Mouse (Mus musculus) liver, embryonic 14.5 days (tissue): ENCODE results near the gene Myog. TPM values are rescaled to one million over a fixed set of nuclear protein-coding genes. Genes with fewer than 3 reads are reported as not detected.
A peak's percentile ranks its signal among the peaks of the same experiment; 100 is the strongest.
"Not testable (repeated sequence)": the region's sequence is repeated elsewhere in the genome, so short reads cannot be mapped to it uniquely, and the experiment has no call there.

Source experiments
- ATAC-seq: fragments of 200-750 bp; cut with Nextera tagmentation; 2 replicates; pipeline ENCODE4 v1.8.0; 2017; ENCODE audit warnings: moderate number of reproducible peaks, mild to moderate bottlenecking, moderate library complexity; ENCODE audit not compliant: insufficient read depth
- DNase-seq, 3 experiments: peaks; one replicate each; pipeline ENCODE4 v3.0.0-alpha.2; 2012 to 2013; ENCODE audit warnings: low read depth in 3 of 3, low spot score in 3 of 3
- H3K27ac ChIP-seq: fragments of 300-500 bp; sonication (generic); 2 replicates; pipeline ENCODE4 v1.5.1; 2014; ENCODE audit warnings: moderate library complexity, mild to moderate bottlenecking, control low read depth, inconsistent platforms
- H3K27me3 ChIP-seq: fragments of 300-500 bp; sonication (generic); 2 replicates; pipeline ENCODE4 v1.6.1; 2014; ENCODE audit warnings: mild to moderate bottlenecking, low read length, moderate library complexity; ENCODE audit not compliant: control insufficient read depth, insufficient read depth
- H3K36me3 ChIP-seq: fragments of 300-500 bp; sonication (generic); replicated peaks from 2 replicates; pipeline ENCODE4 v1.6.1; 2014; ENCODE audit warnings: low read depth; ENCODE audit not compliant: control insufficient read depth, insufficient read depth
- H3K4me1 ChIP-seq, 2 experiments: fragments of 200-500 bp in 1 of 2; fragments of 300-500 bp in 1 of 2; sonication (generic) in 1 of 2; replicated peaks; 2 replicates each; pipeline ENCODE4 v1.6.1; 2012 to 2014; ENCODE audit warnings: antibody characterized with exemption in 1 of 2, inconsistent platforms in 1 of 2, low read length in 1 of 2; ENCODE audit not compliant: control insufficient read depth in 2 of 2, insufficient read depth in 2 of 2
- H3K4me2 ChIP-seq: fragments of 300-500 bp; sonication (generic); 2 replicates; pipeline ENCODE4 v1.6.1; 2014; ENCODE audit warnings: low read depth, mild to moderate bottlenecking, control low read depth, moderate library complexity
- H3K4me3 ChIP-seq, 2 experiments: fragments of 200-500 bp in 1 of 2; fragments of 300-500 bp in 1 of 2; sonication (generic) in 1 of 2; 2 replicates each; pipeline ENCODE4 v1.5.1; 2012 to 2014; ENCODE audit warnings: low read depth in 2 of 2, low read length in 2 of 2, mild to moderate bottlenecking in 2 of 2, control low read depth in 1 of 2, inconsistent platforms in 1 of 2, moderate library complexity in 1 of 2; ENCODE audit not compliant: insufficient read depth in 1 of 2
- H3K9ac ChIP-seq: fragments of 300-500 bp; sonication (generic); replicated peaks from 2 replicates; pipeline ENCODE4 v1.6.1; 2014; ENCODE audit warnings: mild to moderate bottlenecking, control low read depth, moderate library complexity
- H3K9me3 ChIP-seq: fragments of 300-500 bp; sonication (generic); 2 replicates; pipeline ENCODE4 v1.6.1; 2016; ENCODE audit warnings: low read length, mixed read lengths; ENCODE audit not compliant: control insufficient read depth
- CTCF ChIP-seq: IDR thresholded peaks from 2 replicates; pipeline ENCODE4 v1.5.1; 2016; ENCODE audit warnings: antibody characterized with exemption, low read depth, control low read depth
- EP300 ChIP-seq: IDR thresholded peaks from 2 replicates; pipeline ENCODE4 v1.6.1; 2016; ENCODE audit warnings: antibody characterized with exemption, low read depth
- WGBS: fragments of 180-500 bp; shearing (Covaris S2); extraction: QIAGEN DNeasy Blood & Tissue Kit; methylation state at CpG from one replicate; pipeline ENCODE4 v1.1.7; 2014; ENCODE audit not compliant: insufficient replicate concordance; 5-methylcytosine and 5-hydroxymethylcytosine counted together
- polyA plus RNA-seq, 2 experiments: library from polyadenylated mRNA; depleted of rRNA in 1 of 2; stranded (reverse) in 1 of 2; unstranded in 1 of 2; fragments of >200 nt; fragmentation: Nextera tagmentation in 1 of 2; extraction: Ambion mirVana in 1 of 2; gene quantifications; 2 replicates each; pipeline versions ENCODE4 v1.2.1 to v1.2.3; 2012 to 2014

Gene Myog
- polyA plus RNA-seq, 2 experiments = 0.06 TPM; not detected in 1

GRCm38 (mm10) chr1:134243948-134244914 lies 45.6 kb upstream of the Myog start:
- ATAC-seq = peak; percentile 63; the same call in 1 of the 2 replicates
- H3K4me2 ChIP-seq = no peak overlapping the region
- H3K27ac ChIP-seq = no peak overlapping the region
- peak; percentile 24 to 37 (median 36) for DNase-seq
- no peak overlapping the region for H3K4me3 ChIP-seq
- TF ChIP-seq CTCF (peak; percentile 94), EP300 (no peak)
- H3K4me1 ChIP-seq = peaks cover 0 to 3% of the 10 kb centered on the region in 2 experiments; a peak in 1 of 4 replicates
- H3K9ac ChIP-seq = no peak overlapping the region
- H3K9me3 ChIP-seq = no peaks in the 10 kb centered on the region
- H3K36me3 ChIP-seq = no peaks in the 10 kb centered on the region
- no peaks in the 10 kb centered on the region for H3K27me3 ChIP-seq
- 18% methylated on average over 35 of the region's 35 CpGs for WGBS

GRCm38 (mm10) chr1:134245004-134245717 lies 44.6 kb upstream of the Myog start:
- H3K9me3 ChIP-seq = no peaks in the 10 kb centered on the region
- no peaks in the 10 kb centered on the region for H3K36me3 ChIP-seq
- H3K4me3 ChIP-seq = no peak overlapping the region
- H3K27me3 ChIP-seq = no peaks in the 10 kb centered on the region
- no peak for ATAC-seq
- peaks cover 0 to 3% of the 10 kb centered on the region in 2 experiments; a peak in 1 of 4 replicates for H3K4me1 ChIP-seq
- no peak for TF ChIP-seq CTCF
- TF ChIP-seq EP300 = no peak
- no peak for DNase-seq
- no peak overlapping the region for H3K4me2 ChIP-seq
- WGBS = 55% methylated on average over 14 of the region's 14 CpGs
- H3K27ac ChIP-seq = no peak overlapping the region
- H3K9ac ChIP-seq = no peak overlapping the region

GRCm38 (mm10) chr1:134246590-134246989 lies 43.2 kb upstream of the Myog start:
- no peak overlapping the region for H3K4me3 ChIP-seq
- no peak for TF ChIP-seq CTCF
- ATAC-seq (no peak), DNase-seq (no peak)
- no peak overlapping the region for H3K27ac ChIP-seq
- H3K9ac ChIP-seq = no peak overlapping the region
- no peaks in the 10 kb centered on the region for H3K9me3 ChIP-seq
- WGBS = 39% methylated on average over 4 of the region's 4 CpGs
- H3K36me3 ChIP-seq = no peaks in the 10 kb centered on the region
- peaks cover 0 to 3% of the 10 kb centered on the region in 2 experiments; a peak in 1 of 4 replicates for H3K4me1 ChIP-seq
- no peak overlapping the region for H3K4me2 ChIP-seq
- H3K27me3 ChIP-seq = no peaks in the 10 kb centered on the region

DNA sequence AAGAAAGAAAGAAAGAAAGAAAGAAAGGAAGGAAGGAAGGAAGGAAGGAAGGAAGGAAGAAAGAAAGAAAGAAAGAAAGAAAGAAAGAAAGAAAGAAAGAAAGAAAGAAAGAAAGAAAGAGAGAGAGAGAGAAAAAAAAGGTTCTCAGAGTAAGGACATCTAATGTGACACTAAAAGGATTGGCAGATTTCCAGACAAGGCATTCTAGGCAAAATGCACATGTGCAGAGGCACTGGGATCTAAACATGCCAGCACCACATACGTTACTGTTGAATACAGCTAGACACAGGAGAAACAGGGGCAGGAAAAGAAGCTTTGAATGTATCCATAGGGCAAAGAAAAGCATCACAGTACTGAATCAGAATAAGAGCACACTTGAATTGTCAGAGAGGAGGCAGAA lies 40.1 kb upstream of the Myog start:
- not testable (repeated sequence) for H3K9me3 ChIP-seq, H3K4me2 ChIP-seq, H3K4me3 ChIP-seq, H3K27ac ChIP-seq, H3K4me1 ChIP-seq, H3K9ac ChIP-seq, H3K27me3 ChIP-seq, ATAC-seq, DNase-seq, H3K36me3 ChIP-seq
- WGBS = 49% methylated on average over 1 of the region's 1 CpGs

GRCm38 (mm10) chr1:134264341-134264740 lies 25.4 kb upstream of the Myog start:
- no peaks in the 10 kb centered on the region for H3K27me3 ChIP-seq
- H3K36me3 ChIP-seq = no peaks in the 10 kb centered on the region
- H3K9me3 ChIP-seq = no peaks in the 10 kb centered on the region
- 58% methylated on average over 6 of the region's 6 CpGs for WGBS
- TF ChIP-seq EP300 (no peak), CTCF (no peak)
- no peak for DNase-seq
- H3K27ac ChIP-seq = no peak overlapping the region
- ATAC-seq = no peak
- no peak overlapping the region for H3K4me2 ChIP-seq
- H3K4me1 ChIP-seq = no peaks in the 10 kb centered on the region
- no peak overlapping the region for H3K4me3 ChIP-seq
- H3K9ac ChIP-seq = no peak overlapping the region
